Mouse (Mus musculus) Muller cell, postnatal 12 days (primary cell): Measurements from ENCODE around the gene Sar1a.

Experiments used
- DNase-seq: peaks from one replicate; pipeline ENCODE4 v3.0.0-alpha.2; 2015; ENCODE audit errors: inconsistent ontology term

The Sar1a gene

DNA sequence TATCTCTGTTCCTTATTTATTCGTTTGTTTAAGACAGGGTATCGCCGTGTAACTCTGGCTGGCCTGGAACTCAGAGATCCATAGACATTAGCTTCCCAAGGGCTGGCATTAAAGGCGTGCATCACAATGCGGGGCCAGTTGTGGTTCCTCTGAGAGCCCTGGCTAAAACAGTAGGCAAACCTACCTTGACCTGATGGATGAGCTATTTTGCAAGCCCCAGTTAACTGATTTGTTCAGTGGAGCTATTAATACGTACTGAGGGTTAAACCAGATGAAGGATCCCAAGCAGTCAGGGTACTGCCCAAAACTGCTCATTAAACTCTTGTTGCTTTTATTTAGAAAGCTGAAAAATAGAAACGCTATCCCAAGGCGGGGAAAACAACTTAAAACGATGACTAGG, 554 bp upstream of the Sar1a start:
- peak; percentile 23 for DNase-seq

DNA sequence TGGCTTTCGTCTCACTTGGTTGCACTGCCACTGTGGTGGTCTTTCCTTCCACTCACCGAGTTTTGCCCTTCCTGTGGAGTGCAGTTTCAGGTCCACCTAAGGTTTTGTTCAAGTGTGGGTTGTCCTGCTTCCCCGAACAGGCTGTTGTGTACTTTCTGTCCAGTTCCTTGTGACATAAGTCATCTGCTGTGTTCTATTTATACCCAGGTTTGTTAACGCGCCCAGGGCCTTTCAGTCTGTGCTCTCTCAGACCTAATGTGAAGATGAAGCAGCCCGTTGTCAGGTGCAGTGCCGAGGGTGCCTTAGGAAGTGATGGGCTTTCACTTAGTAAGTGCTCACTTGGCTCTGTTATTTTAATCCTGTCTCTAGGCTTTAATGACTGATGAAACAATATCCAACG, 9.3 kb downstream of the Sar1a start:
- no peak for DNase-seq

DNA sequence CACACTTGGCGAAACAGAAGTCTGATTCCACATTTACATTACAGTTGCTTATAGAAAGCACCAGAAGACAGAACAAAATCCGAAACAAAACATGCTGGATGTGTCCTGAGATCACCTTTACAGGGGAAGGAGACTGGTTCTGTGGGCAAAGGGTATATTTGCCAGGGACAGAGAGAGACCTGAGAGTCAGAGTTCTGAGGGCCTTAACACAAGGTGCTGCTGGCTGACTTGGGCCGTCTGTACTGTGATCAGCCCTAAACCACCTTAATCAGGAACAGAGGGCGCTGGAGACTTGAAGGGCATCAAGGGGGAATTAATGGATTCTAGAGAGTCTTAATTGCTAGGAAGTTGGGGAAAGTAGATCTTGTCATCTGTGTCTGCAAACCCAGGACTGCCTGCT, 13.5 kb downstream of the Sar1a start:
- DNase-seq = no peak

DNA sequence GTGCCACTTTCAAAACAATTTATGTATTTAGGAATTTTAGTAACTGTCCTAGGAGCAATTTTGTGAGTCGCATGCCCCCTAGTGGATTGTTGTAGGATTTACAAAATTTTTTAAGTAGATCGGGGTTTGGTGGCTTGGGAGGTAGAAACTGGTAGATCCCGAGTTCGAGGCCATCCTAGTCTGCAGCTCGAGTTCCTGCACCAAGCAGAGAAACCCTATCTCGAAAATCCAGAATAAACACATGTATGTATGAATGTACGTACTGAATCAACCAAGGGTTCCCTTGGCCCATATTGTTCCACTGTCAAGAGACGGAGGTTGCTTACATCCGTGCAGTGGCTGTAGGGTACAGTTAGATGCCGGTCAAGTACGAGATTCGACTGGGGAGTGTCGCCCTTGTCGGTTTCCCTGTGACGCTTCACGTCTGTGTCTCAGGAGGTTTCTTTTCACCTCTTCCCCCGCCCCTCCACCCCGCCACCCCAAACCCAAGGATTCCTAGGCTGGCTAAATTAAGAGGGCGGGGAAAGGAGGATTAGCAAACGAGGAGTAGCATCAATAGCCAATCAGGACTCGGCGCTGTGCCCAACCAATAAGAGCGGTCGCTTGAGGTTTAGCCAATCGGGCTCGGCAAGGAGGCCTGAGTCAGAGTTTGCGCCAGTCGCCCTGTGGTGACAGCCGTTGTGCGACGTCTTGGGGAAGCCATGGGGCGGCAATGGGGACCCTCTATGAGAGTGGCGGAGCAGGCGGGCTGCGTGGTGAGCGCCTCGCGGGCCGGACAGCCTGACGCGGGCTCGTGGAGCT, 15.0 kb downstream of the Sar1a start, which contains the start of gene Tysnd1:
TSS of gene Tysnd1 (plus strand) at position 645 of the 801 bp plus-strand sequence.
- DNase-seq = peak; percentile 97

DNA sequence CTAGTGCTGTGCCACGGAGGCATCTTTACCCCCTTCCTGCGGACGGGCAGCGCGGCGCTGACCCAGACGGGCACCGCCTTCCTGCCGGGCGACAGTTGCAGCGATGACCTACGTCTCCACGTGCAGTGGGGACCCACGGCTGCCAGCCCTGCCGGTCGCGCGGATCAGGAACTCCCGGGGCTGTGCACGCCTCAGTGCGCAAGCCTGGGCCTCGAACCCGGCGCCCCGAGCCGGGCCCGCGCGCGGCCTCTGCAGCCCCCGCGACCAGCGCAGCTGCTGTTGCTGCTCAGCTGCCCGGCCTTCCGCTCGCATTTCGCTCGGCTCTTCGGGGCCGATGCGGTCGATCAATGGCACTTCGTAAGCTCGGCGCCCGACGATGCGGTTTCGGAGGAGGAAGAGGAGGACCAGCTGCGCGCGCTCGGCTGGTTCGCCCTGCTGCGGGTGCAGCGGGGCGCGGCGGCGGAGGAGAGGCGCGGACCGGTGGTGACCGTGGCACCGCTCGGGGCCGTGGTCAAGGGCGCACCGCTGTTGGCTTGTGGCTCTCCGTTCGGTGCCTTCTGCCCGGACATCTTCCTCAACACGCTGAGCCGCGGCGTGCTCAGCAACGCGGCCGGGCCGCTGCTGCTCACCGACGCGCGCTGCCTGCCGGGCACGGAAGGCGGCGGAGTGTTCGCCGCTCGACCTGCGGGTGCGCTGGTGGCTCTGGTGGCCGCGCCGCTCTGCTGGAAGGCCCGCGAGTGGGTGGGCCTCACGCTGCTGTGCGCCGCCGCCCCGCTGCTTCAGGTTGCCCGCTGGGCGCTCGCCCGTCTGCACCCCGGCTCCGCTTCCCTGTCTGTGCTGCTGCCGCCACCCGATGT, 15.8 kb downstream of the Sar1a start:
- DNase-seq = peak; percentile 41

DNA sequence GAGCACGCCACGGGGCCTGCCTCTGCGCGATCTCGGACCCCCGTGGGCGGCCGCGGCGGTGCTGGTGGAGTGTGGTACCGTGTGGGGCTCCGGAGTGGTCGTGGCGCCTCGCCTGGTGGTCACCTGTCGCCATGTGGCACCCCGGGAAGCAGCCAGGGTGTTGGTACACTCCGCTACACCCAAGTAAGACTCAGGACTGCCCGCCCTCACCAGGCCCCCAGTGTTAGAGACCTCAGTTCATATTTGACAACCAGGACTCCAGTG, 16.4 kb downstream of the Sar1a start:
- no peak for DNase-seq

DNA sequence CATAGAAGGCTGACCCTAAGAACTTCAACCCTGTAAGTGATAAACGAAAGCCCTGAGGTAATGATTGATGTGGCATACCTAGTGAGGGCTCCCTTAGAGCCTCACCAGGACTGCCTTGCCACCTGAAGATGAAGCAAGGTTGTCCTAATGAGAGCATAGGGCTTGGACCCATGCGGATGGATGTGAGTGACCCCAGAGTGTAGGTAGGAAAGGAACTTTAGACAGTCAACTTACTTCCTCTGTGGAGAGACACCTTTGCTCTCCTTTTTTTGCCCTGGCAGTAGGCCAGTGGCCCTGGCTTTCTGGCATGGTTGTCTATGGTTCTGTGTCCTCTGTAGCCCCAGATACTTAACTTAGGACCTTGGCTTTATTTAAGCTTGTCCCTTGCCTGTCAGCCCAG, 16.9 kb downstream of the Sar1a start:
- DNase-seq = no peak

DNA sequence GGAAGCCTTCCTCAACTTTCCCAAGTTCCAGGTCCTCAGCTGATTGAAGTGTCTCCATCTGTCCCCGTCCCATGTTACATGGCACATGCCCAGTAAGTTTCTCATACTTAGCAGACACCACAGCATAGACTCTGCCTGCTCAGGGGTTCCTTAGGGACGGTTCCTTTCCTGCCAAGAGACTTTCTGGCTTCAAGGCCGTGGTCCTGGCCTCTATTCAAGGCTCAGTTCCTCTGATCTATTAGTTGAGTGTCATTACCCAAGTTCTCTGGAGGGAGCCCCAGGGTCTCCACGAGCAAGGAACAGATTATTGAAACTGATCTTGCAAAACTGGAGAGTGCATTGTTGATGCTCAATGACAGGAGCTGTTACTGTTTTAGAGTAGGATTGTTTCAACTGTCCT, 24.6 kb downstream of the Sar1a start:
- no peak for DNase-seq

DNA sequence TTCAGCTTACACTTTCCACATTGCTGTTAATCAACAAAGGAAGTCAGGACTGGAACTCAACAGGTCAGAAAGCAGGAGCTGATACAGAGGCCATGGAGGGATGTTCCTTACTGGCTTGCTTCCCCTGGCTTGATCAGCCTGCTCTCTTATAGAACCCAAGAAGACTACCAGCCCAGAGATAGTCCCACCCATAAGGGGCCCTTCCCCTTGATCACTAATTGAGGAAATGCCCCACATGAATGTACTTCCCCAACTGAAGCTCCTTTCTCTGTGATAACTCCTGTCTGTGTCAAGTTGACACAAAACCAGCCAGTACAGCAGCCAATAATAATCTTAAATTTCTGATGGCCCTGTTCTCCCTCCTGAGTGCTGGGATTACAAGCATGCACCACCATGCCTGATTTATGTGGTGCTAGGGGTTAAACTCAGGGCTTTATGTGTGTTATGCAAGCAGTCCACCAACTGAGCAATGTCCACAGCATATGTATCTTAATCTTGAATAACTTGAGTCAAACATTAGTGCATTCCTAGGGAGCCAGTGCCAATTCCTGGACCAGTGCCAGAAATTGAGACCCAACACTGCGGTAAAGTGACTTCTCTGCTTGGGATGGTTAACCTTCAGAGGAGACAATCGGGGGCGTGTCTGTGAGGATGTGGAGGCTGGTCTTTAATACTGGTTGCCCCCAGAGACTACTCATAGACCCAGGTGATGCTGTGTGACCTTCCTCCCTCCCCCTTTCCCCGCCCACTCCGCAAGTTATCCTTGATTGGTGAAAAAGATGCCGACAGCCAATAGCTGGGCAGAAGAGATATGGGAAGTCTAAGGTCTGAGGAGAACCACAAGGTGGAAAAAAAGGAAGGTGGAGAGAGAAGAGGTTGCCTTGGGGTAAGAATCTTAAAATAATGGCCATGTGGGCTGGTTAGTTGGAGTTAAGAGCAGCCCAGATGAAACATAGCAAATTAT, 26.6 kb downstream of the Sar1a start:
- DNase-seq = no peak

DNA sequence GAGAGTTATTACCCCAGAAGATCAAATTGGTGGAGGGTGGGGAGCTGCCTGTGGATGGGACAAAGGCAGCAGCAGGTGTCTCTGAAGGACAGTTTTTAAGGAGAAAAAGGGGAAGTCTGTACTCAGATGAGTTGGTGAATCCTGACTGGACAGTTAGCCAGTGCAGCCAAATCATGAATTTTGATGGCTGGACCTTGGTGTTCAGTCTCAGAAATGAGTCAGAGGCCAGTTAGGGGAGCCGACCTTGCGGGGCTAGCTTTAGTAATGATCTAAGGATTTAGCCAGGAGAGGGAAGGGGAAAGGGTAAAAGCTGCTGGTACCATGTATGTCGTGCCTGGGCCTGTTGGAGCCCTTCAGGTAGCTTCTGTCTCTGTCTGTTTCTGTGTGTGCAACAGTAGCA, 33.5 kb downstream of the Sar1a start:
- DNase-seq = no peak

DNA sequence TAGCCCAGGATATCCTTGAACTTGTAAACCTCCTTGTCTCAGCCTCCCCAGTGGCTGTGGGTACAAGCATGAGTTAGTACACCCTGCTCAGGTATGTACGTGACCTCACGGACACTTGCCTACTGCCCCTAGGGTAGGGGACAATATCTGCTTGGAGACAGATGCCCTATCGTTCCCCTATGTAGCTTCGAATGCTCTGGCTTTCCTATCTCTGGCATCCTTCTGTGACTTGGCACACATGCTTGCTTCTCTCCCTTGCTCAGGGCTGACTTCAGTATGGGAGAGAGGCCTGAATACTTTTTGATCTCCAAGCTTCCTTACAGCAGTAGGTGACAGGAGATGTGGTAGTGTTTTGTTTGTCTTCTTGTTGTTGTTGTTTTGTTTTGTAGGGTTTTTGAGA, 34.0 kb downstream of the Sar1a start:
- DNase-seq = no peak

DNA sequence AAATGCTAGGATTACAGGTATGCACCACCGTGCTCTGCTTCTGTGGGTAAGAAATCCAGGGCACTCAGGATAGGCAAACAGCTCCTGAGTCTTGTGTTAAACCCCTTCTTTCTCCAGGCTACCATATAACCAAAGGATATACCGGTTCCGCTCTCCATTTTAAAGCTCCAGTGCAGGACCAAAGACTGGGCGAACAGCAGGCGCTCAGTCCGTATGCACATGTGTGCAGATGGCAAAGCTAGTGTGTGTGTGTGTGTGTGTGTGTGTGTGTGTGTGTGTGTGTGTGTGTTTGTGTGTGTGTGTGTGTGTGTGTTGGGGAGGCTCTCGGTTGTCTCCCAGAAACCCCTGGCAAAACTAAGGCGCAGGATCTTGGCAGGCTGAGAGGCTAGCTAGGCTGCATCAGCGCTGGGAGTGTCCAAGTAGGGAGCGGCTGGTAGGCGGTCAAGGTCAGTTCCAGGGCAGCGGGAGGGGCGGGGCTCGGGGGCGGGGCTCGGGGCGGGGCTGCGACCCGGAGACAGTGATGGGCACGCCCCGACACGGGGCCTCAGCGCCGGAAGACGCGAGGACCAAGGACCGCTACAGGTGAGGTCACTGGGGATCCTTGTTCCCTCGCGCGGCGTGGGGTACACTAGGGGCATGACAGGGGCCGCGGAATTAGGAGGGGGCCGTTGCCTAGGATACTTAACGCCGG, 34.8 kb downstream of the Sar1a start, which contains the start of gene Aifm2:
TSS of gene Aifm2 (plus strand) at position 493 of the 691 bp plus-strand sequence.
- peak; percentile 83 for DNase-seq

DNA sequence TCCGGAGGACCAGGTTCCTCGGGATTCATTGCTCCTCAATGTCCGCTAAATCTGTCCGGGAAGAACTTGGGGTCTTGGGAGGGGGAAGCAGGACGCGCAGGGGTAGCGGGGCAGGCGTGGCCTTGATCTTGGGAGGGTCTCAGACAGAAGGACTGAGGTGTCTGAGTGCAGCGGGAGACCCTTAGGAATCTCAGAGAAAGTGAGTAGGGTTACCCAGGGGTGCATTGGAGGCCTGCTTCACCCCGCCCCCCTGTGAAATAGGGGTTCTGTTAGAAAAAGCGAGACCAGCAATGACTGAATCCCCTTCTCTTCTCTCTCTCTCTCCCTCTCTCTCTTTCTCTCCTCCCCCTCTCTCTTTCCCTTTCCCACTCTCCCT, 35.4 kb downstream of the Sar1a start:
- no peak for DNase-seq

DNA sequence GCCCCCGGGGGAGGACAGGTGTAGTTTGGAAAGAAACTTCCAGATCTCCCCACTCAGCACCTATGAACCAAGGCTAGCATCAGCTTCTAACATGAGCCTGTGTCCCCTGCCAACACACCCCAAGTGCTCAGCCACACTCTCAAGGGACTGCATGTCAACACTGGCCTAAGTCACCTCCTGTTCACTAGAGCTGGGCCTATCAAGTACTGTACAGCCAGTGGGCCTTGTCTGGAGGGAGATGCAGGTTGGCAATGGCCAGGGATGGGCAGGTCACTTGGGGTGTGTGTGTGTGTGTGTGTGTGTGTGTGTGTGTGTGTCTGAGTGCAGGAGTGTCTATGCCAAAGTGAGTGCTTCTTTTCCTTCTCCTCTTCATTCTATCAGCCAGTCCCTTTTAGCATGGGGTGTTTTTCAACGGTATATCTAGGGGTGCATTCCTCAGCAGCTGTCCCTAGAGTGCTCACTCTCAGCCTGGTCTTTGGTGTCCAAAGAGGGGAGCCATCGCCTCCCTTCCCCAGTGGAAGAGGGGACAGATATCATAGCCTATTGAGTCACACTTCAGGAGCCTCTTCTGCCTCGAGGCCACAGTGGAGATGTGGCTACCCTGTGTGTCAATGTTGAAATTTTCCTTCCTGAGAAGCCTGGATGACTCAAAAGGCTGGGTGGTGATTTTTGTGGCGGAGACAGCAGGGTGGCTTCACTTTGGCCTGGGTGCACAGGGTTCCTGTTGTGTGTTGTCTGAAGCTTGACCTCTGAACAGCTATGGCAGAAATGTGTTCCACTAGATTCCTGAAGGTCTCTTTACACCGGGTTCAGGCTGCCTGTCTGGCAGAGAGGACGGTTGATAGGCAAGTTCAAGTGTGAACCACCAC, 36.1 kb downstream of the Sar1a start:
- DNase-seq = peak; percentile 42

DNA sequence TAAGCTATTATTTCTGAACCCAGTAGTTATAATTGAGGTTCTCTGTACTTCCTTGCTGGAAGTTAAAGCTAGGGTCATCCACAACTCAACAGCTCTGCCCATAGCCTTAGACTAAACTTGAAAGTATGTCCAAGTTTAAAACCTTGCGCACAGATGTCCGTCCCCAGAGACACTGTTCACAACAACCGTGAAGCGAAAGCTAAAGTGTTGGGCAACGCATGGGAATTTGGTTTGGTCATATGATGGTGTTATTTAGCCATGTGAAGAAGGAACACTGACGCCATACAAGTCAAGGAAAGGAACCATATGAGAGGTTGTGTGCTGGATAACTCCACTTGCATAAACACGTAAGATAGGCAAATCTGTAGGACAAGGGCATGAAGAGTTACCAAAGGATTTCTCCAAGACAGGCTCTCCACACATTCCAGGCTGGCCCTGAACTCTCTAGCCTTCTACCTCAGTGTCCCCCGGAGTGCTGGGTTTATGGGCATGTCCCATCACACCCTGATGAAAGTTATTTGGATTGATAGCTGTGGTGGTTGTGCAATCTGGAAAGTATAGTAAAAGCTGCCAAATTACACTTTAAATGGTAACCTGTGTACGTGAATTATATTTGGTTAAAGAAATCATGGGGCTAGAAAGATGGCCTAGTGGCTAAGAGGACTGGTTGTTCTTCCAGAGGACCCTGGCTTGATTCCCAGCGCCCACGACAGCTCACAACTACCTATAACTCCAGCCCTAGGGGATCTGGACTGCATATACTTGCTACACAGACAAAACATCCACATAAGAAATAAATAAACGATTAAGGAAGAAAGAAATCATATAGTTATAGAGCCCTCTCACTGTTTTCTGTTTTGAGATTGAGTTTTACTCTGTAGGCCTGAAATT, 37.6 kb downstream of the Sar1a start:
- no peak for DNase-seq

DNA sequence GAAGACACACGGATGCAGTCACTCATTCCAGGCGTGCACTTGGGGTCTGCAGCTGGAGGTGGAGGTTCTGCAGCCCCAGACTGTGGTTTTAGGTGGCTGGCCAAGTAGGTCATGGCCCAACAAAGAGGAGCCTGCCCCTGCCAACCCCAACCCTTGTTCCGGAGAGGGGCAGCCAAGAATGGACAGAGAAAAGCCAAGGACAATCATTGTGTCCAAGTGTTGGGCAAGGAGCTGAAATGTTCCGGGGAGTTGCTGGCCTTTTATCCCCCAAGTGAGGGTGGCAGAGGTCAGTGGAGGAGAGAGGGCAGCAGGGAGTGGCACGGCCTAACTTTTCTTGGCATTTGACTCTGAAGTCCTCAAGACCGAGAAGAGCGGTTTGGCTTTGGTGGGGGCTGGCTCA, 40.2 kb downstream of the Sar1a start:
- peak; percentile 44 for DNase-seq

DNA sequence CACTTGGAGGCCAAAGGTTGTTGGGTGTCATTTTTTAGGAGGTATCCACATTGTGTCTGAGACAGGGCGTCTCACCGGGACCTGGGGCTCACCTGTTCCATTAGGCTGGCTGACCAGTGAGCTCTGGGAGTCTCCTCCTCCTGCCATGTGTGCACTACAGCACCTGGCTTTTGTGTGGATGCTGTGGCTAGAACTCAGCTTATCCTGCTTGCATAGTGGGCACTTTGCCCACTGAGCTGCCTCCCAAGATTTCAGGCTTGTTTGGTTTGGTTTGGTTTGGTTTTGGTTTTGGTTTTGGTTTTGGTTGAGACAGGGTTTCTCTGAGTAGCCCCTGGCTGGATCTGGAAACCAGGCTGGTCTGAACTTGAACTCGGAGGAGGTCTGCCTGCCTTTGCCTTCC, 42.1 kb downstream of the Sar1a start:
- no peak for DNase-seq

DNA sequence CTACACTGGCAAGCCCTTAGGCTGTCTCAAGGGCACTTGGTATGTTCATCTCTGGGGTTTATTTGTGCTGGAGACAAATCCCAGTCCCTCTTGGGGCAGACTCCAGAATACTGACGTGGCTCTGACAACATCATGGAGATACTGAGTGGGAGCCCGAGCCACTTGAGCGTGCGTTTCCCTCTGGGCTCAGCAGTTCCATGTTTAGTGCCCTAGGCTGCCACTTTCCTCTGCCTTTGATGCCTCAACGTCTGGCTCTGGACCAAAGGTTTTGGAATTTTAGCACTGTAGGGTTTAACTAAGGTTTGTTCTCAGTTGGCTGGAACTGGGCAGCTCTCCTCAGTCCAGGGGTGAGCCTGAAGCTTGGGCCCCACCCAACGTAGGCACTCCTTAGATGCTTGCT, 43.2 kb downstream of the Sar1a start:
- DNase-seq = peak; percentile 19

DNA sequence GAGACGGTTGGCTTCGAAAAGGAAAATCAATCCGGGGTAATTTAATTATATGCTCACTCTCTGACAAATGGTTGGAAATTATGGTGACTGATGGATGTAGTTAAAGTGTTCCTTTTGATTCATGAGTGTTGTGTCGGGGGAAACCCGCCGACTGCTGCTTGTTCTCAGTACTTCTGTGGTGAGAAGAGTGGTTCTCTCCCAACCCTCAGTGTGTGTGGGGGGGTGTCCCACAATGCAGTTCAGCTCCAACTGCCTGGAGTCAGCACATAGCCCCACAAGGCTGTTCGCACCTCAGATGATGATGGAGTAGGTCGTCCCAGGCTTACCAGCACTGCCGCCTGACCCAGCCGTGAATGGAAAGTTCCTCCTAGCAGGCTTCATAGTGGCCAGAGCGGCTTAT, 49.1 kb downstream of the Sar1a start:
- DNase-seq = no peak
